Mouse (Mus musculus) cerebellum, postnatal 10 days (tissue): ENCODE results near the gene Jaml.
A peak's percentile ranks its signal among the peaks of the same experiment; 100 is the strongest.

ENCODE experiments used
- DNase-seq, 2 experiments: peaks; one replicate each; pipeline ENCODE4 v3.0.0; 2021; ENCODE audit warnings: mixed read lengths in 2 of 2

The Jaml gene

GRCm38 (mm10) chr9:45084556-45084955 lies 5.6 kb downstream of the Jaml start:
- DNase-seq: no peak

GRCm38 (mm10) chr9:45085741-45086690 lies 7.0 kb downstream of the Jaml start:
- peak; percentile 77 to 79 for DNase-seq

GRCm38 (mm10) chr9:45088040-45088439 lies 9.1 kb downstream of the Jaml start:
- DNase-seq: no peak

- DNase-seq: no peak
These were observed 11.8 kb downstream of the Jaml start for GRCm38 (mm10) chr9:45090811-45091210.

- DNase-seq: no peak
These were observed 13.7 kb downstream of the Jaml start for GRCm38 (mm10) chr9:45092641-45093040.

DNA sequence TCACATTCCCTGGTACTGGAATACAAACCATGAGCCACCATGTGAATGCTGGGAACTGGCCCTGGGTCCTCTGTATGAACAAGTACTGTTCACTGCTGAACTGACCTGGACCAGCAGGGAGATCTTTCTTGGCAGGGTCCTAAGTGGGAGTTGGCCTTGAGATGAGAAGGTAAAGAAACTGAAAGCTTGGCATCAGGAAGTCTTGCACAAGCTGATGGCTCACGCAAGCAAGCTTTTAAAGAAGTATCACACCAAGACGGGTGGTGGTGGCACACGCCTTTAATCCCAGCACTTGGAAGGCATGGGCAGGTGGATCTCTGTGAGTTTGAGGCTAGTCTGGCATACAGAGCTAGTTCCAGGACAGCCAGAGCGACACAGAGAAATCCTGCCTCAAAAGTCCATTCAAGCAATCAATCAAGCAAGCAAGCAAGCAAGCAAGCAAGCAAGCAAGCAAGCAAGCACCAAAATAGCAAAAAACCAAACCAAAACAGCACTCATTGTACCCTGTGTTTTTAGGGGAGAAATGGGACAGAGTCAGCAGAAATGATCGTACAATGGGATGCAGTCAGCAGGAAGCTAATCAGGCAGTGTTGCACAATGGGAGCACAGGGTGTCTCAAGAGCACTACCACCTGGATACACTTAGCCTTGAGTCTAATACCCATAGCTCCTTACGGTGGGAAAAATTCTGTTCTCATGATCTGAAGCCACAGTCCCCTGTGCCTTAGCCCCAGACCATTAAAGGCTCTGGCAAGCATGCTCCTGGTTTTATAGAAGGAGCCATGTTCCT lies 16.4 kb downstream of the Jaml start:
- DNase-seq: no peak

DNA sequence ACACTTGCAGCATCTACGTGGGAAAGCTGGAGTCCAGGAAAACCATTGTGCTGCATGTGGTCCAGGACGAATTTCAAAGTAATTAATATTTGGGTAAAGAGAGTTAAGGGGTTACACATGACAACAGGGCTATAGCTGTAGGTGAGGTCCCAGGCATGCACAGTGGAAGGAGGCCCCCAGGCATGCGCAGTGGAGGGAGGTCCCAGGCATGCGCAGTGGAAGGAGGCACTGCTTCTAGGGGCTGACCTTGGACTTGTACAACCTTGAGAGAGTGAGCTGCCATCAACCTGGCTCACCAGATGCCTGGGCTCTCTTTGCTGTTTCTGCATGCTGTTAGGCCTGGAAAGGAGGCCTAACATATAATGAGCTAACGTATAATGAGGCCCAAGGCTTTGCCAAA lies 18.9 kb downstream of the Jaml start:
- DNase-seq: no peak

DNA sequence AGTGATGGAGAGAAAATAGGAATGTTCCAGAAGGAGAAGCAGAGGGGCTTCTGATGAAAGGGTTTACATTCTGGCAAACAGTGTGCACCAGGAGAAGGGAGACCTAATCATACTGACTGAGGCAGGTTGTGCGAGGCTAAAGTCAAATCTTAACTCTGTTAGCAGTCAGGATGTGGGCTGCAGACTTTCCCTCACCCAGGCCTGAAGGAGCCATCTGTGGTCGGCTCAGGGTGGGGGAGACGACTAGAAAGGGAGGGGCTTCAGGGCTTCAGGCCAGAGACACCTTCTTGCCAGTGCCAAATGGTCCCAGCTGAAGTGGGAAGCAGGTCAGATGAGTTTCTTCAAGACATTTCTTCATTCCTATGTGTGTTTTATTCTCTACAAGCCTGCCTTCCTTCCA lies 19.4 kb downstream of the Jaml start:
- no peak for DNase-seq

- no peak for DNase-seq
These were observed 23.5 kb downstream of the Jaml start for GRCm38 (mm10) chr9:45102528-45102927.

DNA sequence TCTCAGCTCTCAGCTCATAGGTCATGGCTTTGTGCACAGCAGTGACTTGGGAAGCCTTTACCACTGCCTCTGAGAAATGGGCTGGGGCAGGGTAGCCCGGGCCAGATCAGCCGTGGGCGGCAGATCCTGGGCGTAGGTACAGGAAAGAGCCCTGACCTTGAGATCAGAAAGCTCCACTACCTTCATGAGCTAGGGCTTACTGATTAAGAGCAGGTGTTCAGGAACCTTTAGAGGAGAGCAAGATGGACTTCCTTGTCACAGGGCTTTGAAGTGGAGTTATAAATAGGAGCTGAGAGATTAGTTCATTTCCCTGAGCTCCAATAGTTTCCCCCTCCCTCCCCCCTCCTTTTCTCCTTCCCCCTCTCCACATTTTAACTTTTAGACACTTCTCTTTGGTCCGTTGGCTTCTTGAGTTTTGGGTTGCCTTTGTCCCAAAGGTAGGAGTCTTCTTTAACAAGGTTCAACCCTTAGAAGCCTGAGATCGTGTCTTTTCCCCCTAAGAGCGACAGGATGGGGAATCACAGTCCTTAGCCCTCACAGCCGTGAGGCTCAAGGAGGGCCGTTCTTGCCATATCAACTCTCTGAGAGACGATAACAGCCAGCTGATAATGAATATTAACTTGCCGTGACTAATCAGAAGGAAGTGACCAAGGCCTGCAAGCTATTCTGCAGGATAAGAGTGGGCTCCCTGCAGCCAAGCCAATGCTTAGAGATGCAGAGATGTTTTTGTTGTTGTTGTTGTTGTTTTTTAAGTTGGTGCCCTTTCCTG lies 24.4 kb downstream of the Jaml start:
- no peak for DNase-seq

DNA sequence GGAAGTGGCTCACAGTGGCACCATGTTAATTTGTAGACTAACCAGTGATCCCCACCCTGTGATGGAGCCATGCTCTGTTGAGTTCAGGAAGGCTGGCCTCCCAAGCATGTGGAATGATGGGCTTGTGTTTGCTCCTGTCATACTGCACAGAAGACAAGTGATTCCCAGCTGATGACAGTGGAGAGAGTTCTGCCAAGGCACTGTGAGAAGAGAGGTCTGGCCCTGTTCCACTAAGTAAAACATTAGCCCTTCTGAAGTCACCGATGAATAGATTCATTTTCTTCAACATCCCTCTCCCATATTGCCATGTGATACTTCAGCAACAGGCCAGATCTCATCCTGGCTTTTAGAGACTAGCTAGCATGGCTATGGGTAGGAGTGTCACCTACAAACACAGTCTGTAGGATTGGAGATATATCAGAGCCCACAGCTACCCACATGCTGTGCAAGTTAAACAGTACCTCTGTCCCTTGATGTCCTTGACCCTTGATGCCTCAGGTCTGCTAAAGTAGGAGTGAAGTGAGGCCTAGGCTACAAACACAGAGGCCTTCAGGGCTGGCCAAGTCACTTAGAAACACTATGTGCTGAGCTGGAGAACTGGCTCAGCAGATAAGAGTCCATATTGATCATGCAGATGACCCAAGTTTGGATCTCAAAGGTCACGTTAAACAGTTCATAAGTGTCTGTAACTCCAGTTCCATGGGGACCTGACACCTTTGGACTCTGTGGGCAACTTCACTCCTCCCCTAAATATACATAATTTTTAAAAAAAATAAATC lies 26.8 kb downstream of the Jaml start:
- no peak for DNase-seq

- peak; percentile 82 to 84 for DNase-seq
These were observed 36.7 kb downstream of the Jaml start for GRCm38 (mm10) chr9:45115706-45116105.

DNA sequence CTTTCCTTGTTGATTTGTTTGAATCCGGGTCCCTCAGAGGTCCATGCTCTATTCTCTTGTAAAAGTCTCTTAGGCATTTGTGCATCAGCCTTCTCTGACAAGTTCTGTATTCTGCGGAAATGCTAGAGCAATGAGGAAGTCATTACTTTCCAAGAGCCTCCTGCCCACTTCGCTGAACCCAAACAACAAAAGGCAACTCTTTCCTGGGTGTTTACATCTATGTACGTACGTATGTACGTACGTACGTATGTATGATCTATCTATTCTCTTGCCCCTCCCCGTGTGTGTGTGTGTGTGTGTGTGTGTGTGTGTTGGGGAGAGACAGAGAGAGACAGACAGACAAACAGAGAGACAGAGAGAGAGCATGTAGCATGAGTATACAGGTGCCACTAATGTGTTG lies 37.8 kb downstream of the Jaml start:
- DNase-seq: no peak

DNA sequence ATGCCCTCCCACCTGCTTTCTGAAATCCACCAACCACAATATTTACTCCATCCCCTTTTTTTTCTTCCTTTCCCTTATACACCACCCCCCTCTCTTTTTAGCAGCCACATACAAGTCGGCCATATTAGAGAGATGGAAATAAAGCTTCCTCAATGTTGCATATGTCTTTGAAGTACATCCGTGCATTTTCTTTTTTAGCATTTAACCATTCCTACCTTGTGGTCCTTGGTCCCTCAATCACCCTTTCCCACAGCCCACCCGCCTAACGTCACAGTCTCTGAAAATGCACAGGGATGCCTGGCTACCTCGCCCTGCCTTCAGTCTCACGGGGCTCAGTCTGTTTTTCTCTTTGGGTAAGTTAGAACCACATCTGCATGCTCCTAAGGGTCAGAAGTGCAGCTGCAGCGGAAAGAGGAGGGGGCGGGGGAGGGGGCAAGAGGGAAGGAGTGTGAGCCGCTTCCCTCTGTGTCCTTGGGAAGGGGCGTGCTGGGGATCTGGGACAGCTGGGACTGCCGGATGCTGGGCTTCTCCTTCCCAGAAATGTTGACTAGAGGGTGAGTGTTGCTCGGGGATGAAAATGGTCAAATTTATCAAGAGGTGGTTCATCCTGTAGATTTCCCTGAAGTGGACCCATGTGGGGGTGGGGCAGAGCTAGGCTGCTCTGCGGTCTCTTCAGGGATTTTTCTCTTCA lies 38.9 kb downstream of the Jaml start, which contains the start of gene Scn2b:
Scn2b (plus strand) TSS at position 42 of the 691 bp plus-strand sequence.
- peak; percentile 55 to 71 for DNase-seq

GRCm38 (mm10) chr9:45118552-45118951 lies 39.6 kb downstream of the Jaml start:
- DNase-seq: peak; percentile 85 to 86

DNA sequence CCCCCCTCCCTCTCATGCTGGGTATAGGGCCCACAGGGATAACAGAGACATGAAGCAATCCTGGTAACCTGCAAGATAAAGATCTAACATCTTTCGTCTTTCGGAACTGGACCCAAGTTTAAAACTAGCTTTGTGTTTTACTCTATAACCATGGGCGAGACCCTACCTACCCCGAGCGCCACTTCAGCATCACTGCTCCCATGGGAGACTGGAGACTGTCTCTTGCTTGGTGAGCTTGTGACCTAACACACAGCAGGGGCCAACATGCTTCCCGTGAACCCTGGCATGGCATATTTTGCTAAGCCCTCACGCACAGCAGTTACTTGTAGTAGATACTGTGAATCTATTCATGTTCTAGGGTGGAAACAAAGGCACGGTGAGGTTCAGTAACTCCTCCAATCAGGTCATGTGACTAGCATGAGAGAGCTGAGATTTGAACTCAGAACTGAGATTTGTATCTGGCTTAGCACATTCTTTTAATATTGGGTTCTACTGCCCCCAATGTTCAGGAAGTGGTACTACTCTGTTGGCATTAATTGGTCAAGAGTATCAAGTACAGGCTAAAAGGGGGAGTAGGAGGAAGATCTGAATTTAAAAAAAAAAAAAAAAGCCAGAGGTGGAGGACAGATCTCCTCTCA lies 40.5 kb downstream of the Jaml start:
- peak in 1 of 2 experiments; percentile 32 for DNase-seq

GRCm38 (mm10) chr9:45119954-45120530 lies 41.1 kb downstream of the Jaml start:
- DNase-seq: peak in 1 of 2 experiments; percentile 28

DNA sequence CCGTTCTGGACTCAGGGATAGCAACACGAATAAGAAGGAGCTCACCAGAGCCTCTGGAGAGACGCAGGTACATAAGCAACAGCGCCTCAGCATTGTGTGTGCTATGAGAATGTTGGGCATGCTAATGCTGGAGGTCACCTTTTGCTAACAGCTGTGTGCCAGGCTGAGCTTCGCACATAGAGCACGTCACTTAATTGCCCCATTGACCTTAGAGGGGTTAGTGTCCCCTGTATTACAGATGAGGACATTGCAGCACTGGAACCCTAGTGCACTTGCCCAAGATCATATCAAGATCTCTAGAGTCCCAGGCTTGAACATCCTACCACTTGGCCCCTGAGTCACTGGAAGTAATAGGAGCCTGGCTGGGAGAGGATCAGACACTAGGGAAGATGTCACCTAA lies 41.6 kb downstream of the Jaml start:
- no peak for DNase-seq

DNA sequence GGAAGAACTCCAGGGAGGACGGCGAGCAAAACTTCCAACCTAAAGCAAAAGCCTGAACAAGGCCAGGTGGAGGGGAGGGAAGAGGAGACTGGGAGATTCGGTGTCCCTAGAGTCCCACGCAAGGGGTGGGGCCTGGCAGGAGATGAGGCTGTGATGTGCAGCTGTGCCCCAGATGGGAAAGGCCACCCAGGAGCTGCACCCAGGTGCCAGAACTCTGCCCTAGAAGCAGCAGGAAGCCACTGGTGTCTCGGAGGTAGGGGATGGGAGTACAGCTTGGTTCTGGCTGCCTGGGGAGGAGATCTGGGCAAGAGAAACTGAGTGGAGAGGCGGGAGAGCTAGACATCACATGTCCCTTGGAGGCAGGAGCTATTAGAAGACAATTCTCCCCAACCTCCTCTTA lies 42.0 kb downstream of the Jaml start:
- peak in 1 of 2 experiments; percentile 31 for DNase-seq

- peak; percentile 88 to 91 for DNase-seq
These were observed 42.8 kb downstream of the Jaml start for GRCm38 (mm10) chr9:45121769-45122168.
